Mouse (Mus musculus) forelimb bud, embryonic 11.5 days (tissue): ENCODE data around the gene Pigo.
A peak's percentile ranks its signal among the peaks of the same experiment; 100 is the strongest.

Experiments used
- DNase-seq: peaks from one replicate; pipeline ENCODE4 v3.0.0-alpha.2; 2012; ENCODE audit warnings: low read depth, low spot score

Gene Pigo

DNA sequence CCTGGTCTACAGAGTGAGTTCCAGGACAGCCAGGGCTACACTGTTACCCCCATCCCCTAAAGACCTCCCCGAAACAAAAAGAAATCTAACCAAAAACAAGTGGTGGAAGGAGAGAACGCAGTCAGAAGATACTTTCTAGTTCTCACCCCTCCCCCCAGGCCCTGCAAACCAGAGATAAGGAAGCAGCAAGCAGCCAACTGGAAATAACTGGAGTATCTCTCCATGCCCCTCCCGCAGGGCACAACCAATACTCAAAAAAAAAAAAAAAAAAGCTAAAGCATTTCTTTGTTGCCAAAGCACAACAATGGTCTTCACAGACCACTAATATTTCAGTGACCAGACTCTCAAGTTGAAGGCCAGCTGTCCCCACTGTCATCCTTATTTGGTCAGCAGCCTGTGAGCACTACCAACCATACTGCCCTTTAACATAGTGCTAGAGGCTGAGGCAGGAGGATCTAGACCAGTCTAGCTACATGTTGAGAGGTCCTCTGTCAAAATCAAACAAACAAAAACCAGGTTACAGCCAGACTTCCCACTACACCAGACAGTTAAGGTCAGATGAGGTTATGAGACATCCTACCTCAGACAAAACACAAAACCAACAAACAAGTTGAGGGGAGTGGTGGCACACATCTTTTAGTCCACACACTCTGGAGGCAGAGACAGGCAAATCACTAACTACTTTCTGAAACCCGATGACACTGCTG lies 12.4 kb upstream of the Pigo start:
- no peak for DNase-seq

GRCm38 (mm10) chr4:43036356-43036755 lies 10.7 kb upstream of the Pigo start:
- no peak for DNase-seq

DNA sequence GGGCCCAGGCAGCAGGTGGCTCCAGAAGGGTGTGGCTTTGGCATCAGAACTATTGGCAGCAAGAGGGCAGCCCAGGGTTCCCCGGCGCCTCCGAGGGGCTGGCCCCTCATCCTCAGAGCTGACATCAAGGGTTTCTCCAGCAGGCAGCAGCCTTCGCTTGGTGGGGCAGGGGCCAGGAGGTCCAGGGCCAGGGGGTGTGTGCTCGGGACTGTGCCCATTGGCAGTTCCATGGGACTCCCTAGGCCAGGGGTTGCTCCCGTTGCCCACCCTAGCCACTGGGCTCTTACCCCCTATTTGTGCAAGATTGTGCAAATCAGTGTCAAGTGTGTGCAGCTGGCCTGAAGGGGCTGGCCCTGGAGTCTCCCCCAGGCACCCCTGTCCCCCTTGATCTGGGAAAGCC lies 10.2 kb upstream of the Pigo start:
- no peak for DNase-seq

DNA sequence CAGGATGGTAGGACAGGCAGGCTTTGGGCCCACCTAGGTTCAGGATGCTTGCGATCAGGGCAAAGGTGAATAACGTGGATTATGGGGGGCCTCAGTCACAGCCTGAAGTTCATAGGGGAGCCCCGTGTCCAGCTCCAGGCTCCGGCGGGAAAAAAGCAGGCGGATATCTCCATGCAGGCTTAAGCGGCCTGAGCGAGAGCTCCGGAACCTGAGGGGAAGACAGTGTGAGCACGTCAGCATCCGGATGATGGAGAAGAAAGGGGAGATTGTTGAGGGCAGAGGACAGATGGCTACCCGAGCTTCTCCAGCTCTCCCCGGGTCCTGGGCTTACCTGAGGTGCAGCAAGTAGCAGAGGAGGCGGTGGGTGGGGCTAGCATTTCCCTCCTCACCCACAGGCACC lies 7.9 kb upstream of the Pigo start:
- no peak for DNase-seq

- DNase-seq: no peak
Observed at GRCm38 (mm10) chr4:43032501-43032900, 6.9 kb upstream of the Pigo start.

DNA sequence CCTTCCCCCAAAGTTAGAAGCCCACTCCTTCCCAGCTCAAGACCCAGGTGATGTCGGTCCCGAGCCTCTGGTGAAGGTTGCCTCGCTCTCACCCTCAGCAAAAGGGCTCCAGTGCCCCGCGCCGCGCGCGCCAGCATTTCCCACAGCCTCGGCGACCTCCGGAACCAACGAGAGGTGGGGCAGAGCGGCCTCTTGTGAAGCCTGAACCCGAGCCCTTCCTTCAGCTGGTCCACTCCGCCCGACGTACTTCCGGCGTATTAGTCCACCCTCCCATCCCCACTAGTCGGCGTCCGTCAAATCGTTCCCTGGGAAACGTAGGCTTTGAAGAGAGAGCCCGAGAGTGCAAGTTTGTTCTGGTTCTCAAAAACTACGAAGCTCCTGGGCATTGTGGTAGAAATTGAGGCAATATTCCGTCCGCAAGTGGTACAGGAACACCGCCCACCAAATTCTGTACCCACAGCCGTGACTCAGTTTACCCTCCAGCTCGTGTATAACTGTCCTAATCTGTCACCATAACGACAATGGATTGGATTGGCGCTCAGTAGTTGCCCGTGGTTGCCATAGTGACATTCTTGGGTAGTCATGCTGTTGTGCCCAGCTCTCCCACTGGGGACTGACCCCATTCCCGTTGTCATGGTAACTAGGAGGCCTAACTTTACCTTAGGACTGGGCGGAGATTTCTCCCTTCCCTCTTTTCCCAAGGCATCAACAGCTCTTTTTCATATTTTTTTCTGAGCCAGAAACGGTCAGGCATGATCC lies 5.8 kb upstream of the Pigo start, which contains the start of gene Stoml2:
Gene Stoml2, minus strand, starts transcription at position 474 of the 759 bp plus-strand sequence.
- peak; percentile 91 for DNase-seq

DNA sequence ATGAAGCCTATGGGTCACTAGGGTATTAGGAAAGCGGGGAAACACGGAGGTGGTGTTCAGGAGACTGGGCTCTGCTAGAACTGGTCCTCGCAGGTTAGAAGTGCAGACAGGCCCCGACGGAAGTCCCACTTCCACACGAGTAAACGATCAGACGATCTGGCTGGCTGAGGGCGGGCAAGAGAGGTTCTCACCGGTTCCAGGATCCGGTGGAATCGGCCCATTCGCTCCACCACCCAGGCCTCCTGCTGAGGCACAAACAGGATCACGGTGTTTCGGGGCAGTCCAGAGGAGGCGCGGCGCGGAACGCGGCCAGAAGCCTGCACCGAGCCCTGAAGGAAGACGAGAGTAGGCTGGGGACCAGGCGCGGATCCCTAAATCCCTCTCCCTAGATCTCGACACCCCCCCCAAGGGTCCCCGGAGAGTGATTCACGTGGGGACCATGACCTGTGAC lies 5.2 kb upstream of the Pigo start:
- no peak for DNase-seq

DNA sequence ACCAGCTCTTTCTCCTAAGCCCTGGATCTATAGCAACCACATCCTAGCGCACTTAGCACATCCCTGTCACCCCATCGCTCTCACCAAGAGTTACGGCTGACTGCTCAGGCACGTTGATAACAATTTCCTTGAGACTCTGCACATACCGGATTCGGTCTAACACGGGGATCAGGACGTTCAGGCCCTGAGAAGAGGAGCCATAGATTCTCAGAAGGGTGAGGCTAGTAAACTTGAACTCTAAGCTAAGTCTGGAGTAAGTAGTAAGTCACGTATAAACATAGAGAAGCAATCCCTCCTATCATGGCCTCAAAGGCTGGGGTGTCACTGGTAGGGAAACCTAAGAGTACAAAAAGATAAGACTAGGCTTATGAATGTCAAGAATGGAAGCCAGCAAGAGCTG lies 4.7 kb upstream of the Pigo start:
- DNase-seq: no peak

DNA sequence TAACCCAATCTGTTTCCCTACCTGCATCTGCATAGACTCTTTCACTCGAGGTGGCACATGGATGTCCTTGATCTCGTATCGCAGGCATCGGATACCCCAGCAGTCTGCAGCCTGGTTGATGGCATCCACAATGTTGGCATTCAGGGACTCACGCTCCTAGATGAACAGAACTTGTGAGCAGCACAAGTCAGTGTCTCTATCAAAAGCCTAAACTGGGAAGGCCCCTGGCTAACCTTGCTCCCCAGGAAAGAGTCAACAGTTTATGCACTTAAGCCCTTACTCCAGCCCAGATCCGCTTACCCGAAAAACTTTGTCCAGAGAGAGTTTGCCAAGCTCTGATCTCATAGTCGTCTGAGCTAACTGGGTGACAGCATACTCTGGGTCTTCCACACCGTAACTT lies 4.1 kb upstream of the Pigo start:
- DNase-seq: no peak

- no peak for DNase-seq
Observed at GRCm38 (mm10) chr4:43029121-43029520, 3.5 kb upstream of the Pigo start.

DNA sequence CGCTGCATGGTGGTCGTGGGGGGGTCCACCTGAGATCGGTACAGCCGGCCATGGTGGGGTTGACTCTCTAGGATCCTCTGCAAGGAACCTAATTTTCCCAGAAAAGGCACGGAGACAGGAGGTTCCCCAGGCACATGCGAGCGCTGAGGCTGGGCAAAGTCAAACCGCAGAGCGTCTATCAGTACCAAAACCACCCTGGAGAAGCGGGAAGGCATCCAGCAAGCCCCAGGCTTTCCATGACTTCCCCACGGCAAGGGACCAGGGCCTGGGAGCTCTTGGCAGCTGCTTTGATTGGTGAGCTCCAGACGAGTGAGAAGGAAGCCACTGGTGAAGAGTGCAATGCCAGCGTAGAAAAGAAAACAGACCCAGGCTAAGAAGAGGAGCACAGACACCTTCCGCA lies 946 bp downstream of the Pigo start:
- no peak for DNase-seq

GRCm38 (mm10) chr4:43021341-43021740 lies 4.3 kb downstream of the Pigo start:
- no peak for DNase-seq

- DNase-seq: no peak
Observed at GRCm38 (mm10) chr4:43020876-43021275, 4.7 kb downstream of the Pigo start.

DNA sequence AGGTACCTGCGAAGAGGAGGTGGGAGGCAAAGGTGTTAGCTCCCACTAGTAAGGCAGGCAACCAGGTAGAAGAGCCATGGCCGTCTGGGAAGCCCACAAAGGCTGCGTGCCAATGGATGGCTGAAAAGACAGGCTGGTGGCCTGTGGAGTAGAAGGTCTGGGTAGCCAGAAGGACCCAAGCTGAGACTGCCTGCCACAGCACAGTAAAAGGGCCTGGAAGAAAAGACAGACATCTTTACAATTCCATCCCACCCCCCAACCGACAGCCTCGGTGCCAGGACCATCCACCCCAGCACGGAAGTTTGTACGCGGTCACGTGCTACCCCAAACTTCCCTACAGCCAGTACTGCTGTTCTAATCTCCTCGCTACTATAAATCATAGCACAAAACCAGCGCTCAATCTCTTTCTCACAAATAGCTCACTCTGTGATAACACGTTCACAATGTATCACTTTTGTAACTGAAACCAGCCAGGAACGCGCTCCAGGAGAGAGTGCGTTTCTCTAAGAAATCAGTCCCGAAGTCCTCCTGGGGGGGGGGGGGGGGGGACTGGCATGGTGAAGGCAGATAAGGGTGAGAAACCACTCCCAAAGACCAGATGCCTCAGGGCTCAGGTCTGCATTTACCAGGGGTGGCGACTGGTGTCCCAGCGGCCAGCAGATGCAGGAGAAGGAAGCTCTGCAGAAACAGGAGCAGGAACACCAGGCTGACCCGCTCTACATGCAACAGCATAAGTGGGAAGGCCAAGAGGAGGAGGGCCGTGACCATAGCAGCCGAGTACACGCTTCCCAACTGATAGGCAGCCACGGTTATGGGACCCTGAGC lies 5.8 kb downstream of the Pigo start:
- no peak for DNase-seq

- DNase-seq: no peak
Observed at GRCm38 (mm10) chr4:43019176-43019575, 6.4 kb downstream of the Pigo start.

- no peak for DNase-seq
Observed at GRCm38 (mm10) chr4:43018156-43018555, 7.5 kb downstream of the Pigo start.

- DNase-seq: no peak
Observed at GRCm38 (mm10) chr4:43012091-43012490, 13.5 kb downstream of the Pigo start.

DNA sequence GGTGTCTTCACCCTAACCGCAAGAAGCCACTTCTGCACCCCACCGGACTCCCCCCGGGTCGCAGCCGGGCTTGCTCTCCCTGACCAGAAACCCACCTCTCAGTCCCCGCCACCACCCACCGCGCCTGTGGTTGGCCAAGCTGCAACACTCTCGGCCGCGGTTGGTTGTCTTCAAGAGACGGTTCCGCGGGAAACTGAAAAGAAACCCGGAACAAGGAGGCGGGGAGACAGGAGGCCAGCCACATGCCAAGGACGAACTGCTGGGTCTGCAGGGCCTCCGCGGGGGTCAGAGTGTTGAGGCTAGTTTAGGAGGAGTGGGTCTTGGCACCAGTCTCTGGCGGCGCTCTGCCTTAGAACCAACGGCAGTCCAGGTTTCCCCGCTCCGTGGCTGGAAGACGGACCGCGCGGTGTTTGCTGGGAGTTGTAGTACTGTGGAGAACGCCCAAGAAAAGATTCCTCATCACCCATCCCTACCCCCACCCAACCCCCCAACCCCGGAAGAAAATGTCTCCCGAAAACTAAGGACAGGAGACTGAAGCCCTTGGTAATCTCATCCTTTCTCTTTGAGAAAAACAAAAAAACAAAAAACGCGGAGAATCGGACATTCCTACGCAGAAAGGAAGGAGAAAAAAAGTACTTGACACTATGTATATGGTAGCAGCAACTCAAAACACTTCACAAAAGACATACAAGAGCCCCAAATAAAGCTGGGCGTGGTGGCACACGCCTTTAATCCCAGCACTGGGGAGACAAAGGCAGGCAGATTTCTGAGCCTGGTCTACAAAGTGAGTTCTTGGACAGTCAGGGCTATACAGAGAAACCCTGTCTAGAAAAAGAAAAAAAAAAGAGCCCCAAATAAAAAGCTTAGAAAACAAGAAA lies 15.2 kb downstream of the Pigo start, which contains the start of gene Fancg:
Gene Fancg, minus strand, starts transcription at position 346 of the 878 bp plus-strand sequence.
- peak; percentile 78 for DNase-seq

DNA sequence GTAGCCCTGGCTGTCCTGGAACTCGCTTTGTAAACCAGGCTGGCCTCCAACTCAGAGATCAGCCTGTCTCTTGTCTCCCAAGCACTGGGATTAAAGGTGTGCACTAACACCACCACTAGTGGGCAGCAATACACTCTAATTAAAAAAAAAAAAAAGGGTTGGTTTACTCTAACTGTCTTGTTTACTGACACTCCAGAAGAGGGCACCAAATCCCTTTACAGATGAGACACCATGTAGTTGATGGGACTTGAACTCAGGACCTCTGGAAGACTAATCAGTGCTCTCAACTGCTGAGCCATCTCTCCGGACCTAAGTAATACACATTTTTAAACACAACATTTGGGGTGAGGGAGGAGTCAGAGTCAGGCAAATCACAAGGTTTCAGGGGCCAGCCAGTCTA lies 19.9 kb downstream of the Pigo start:
- DNase-seq: peak; percentile 34

DNA sequence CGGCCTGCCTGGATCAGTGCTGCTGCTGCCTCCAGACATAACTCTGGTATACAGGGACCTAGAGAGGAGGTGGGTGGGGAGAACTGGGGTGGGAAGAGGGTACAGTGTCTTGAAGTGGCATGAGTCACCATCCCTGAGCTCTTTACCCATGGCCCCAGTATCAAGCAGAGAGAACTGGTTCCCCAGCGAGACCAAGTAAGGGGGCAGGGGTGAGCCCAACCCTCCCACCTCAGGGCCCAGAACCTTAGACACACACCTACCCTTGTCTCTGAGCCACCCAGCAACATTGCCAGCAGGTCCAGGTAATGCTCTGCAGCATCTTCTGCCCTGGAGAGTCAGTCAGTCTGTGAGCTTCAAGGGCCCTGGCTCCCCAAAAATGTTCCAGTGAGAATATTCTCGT lies 20.7 kb downstream of the Pigo start:
- no peak for DNase-seq

GRCm38 (mm10) chr4:43002756-43003439 lies 22.7 kb downstream of the Pigo start:
- no peak for DNase-seq
